Mouse (Mus musculus) activated CD4-positive, CD25-positive, alpha-beta regulatory T cell (primary cell): ENCODE measurements around the gene Vma21. TPM values are rescaled to one million over a fixed set of nuclear protein-coding genes. Genes with fewer than 3 reads are reported as not detected.

ENCODE experiments used
- polyA plus RNA-seq, 2 experiments: library from polyadenylated mRNA; unstranded; fragments of 100-300 nt; shearing (Covaris generic); gene quantifications; one replicate each; pipeline ENCODE4 v1.2.1; 2017

Gene Vma21
- 10 to 100 TPM; 33.0 to 40.2 TPM for polyA plus RNA-seq

DNA sequence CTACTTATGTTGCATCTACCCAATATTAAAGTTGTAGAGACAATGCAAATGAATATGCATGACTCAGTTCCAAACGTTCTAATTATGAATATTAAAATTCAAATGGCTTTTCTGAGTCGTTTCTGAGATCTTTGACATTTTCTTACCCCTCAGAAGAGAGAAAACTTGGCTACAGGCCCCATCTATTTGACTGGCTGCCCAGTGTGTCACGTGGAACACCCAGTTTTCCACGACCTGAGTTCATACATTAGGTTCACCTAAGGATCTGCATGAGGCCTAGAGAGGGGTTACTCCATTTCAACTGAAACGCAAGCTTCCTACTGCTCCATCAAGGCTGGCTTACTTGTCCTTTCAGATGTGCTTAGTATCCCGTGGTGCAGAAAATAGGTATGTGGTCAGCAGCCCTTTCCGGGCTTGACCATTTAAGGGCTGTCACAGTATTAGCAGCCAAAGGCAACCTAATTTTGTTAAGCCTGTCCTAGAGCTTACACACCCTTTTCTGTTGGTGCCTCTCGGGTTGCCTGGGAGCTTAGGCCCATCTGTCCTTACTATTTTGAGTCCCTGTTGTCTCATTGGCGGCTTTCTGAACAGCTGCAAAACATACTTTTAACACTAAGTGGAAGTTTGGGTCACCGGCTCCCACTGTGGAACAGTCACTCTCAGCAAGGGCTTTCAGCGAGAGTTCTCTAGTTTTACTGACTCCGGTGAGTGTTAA is at the start of gene Vma21:
TSS of gene Vma21 (plus strand) at position 294 of the 715 bp plus-strand sequence.

Other genes with a start within 250 kb of the Vma21 start
- gene Gpr50, start 152.3 kb upstream of the Vma21 start, polyA plus RNA-seq: not detected
- gene Gm1141, start 105.1 kb downstream of the Vma21 start, polyA plus RNA-seq: under 1 TPM in 1 of 2 experiments, not detected in 1; 0.36 TPM
- gene Prrg3, start 146.7 kb downstream of the Vma21 start, polyA plus RNA-seq: not detected
- gene Fate1, start 157.1 kb downstream of the Vma21 start, polyA plus RNA-seq: not detected
- gene Cnga2, start 175.9 kb downstream of the Vma21 start, polyA plus RNA-seq: not detected